Mouse (Mus musculus): ENCODE data around the gene Aff4. TPM values are rescaled to one million over a fixed set of nuclear protein-coding genes. Genes with fewer than 3 reads are reported as not detected.

The Aff4 gene
- total RNA-seq, 4 experiments from 2014 or later, result 151 to 228 (median 194) TPM

DNA sequence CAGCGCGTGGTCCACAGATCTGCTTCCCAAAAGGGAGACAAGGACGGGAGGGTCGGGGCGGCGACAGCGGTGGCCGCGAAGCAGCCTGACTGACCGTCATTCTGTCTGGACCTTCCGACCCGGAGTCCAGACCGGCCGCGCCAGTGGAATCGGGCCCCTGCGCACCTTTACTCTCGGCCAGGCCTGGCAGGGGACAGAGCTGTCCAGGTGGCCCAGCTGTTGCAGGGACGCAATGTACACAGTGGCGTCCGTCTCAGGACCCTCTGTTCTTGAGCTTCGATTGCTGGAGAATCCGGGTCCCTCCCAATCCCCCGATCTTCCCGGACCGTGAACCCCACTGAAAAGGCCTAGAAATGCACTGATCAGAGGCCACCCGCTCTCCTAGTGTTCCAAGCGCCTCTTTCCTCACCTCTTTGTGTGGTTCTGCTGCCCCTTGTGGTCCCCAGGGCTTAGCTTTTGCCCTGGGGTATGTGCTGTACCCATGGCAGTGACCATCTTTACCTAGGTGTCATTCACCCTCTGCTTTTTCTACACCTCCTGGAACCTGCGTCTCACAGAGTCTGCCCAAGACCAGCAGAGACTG, 106.8 kb downstream of the Aff4 start:
- DNase-seq (ENCODE audit: low spot score in 2 of 2), result no peak

DNA sequence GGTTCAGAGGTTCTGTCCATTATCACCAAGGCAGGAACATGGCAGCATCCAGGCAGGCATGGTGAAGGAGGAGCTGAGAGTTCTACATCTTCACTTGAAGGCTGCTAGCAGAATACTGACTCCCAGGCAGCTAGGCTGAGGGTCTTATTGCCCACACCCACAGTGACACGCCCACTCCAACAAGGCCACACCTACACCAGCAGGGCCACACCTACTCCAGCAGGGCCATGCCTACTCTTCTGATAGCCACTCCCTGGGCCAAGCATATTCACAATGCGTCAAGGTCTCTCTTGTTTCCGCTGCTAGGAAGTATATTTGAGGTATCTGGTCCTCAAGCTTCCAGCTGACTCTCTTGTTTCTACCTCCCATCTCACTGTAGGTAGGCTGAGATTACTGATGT, 108.4 kb downstream of the Aff4 start:
- DNase-seq (ENCODE audit: low spot score in 2 of 2), result no peak

DNA sequence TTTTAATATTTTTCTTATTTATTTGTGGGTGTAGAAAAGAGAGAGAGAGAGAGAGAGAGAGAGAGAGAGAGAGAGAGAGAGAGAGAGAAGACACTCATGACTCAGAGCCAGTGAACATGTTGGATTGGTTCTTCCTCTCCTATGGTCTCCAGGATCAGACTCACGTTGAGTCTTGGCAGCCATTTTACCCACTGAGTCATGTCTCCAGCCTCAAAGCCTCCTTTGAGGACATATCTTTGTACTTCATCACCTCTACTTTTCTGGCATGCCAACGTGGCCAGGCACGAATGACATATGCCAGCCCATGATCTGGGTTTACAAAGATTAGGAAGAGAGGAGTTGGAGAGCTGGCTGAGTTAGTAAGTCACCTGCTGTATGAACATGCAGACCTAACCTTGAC, 109.6 kb downstream of the Aff4 start:
- DNase-seq (ENCODE audit: low spot score in 2 of 2), result no peak

DNA sequence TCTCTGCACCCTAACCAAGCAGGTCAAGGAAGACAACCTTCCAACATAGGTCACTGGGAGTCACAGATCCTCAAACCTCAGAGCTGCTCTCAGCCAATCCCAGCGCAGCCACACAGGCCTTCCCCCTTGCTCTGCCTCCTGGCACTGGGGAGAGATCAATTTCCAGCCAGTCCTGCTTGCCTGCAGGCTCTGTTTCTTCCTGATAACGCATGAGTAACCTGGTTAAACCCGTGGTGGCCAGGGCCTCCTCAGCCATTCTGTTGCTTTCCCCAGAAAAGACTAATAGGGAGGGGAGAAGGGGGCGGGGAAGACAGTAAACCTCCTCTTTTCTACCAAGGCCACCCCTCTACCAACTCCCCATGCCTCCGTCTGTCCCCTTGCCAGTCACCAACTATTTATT, 111.1 kb downstream of the Aff4 start:
- no peak for DNase-seq (ENCODE audit: low spot score in 2 of 2)

DNA sequence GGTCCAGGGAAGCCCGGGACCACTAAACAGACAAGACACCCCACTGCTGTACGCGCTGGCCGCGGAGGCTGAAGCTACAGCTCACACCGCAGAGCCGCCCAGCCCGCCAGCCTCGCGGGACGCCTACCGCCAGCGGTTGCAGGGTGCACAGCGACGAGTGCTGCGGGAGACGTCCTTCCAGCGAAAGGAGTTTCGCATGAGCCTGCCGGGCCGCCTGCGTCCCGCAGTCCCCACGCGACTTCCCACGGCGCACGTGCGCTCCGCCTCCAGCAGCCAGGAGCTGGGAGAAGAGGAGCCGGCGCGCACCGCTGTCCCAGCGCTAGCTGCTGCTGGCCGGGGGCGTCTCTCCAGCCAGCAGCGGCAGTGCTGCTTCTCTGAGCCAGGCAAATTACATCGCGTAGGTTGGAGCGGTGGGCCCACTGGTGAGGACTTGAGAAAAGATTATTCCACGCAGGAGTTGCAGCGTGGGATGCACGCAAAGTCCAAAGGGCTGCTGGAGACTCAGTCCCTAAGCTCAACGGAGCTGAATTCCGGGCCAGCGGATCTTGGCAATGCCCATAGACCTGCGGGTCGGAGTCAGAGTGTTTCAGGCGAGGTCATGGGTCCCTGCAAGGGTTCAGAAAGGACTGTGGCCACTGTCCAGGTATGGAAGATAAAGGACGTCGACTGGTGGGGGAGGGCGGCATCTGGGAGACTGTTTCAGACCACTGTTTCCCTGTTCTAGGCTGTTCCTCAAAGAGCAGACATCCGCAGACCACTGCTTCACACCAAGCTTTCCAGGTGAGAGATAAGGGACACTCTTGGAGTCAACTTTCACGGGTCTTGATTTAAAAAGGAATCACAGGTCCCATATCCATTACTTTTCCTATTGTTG, 113.2 kb downstream of the Aff4 start:
- peak in 1 of 2 experiments; percentile 70 for DNase-seq (ENCODE audit: low spot score in 2 of 2)

DNA sequence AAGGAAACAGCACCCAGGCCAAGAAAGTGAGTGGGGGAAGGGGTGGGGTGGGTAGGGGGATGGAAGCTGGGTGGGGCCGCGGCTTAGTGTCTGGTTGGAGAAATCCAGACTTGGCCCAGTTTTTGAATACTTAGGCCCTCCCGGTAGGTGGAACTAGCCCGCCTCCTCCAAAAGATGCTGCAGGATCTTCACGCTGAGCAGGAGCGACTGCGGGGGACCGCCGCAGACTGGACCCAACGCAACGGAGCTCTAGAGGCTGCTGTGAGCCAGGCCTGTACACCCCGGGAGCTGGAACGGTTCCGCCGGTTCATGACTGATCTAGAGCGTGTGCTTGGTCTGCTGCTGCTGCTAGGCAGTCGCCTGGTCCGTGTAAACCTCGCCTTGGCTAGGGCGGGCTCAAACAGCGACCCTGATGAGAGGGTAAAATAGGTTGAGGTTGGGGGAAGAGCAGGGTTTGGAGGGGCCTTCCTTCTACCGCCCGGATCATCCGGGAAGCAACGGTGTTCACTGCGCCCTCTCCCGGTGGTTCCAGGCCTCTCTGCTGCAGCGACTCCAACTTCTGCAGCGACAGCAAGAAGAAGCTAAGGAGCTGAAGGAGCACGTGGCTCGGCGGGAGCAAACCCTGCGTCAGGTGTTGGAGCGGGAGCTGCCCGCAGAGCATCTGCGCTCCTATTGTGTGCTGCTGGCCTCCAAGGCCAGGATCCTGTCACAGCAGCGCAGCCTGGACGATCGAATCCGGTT, 115.8 kb downstream of the Aff4 start:
- DNase-seq (ENCODE audit: low spot score in 2 of 2), result peak; percentile 71 to 80

DNA sequence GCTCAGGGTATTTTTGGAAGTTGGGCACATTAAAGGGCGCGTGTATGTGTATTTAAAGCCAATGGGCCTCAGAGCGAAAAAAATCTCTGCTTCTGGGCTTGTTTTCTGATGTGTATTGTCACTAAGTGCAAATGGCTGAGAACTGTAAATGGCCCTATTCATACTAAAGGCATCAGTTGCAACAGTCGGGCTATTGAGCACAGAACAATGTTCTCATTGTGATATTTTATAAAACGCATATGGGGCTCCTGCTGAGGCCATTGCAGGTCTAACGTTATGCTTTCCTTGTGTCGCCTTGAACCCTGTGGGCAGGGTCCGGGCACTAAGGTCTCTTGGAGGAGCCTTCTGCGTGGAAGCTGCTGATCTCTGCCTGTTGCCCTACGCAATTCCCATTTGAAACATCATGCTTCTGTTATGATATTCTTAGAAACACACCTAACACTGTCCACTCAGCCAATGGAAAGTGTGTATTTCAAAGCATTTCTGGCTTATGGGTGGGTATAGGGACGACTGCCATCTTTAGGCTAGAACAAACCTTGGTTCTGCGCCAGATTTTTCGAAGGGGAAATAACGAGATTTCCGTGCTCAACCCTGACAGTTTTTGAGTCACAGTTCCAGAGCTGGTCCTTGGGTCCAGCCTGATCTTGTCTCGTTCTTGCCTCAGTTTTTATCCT, 118.8 kb downstream of the Aff4 start:
- no peak for DNase-seq (ENCODE audit: low spot score in 2 of 2)

DNA sequence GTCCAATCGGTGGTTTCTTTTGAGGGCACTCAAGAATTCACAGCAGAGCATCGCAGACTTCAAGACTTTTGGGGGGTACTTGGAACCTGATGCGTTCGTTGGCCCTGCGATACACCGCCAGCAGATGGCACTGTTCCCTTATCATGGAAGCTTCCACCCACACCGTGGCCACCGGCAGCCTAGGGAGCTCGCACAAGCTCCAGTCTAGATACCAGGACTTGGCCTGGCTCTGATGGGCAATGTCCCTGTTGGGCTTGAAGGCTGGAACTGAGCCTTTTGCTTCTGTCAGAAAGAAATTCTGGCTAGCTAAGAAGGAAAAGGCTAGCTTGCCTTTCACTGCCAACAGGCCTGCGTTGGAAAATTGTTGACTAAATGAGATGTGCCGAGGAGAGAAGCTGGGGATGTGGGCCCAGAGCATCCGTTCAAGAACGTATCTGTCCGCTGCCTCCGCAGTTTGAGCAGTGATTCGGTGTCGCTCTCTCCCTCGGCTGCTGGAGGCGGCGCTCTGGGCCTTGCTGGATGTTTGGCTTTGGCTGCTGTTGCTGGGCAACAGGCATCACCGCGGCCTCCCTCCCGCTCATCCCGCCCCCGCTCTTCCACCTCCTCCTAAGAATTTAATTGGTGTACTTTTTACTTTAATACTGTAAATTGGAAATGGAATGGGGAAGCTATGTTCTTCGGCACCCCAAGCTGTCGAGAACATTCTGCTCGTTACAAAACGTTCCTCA, 119.5 kb downstream of the Aff4 start, which contains the start of gene Gm9837:
Gene Gm9837, minus strand, starts transcription at position 512 of the 728 bp plus-strand sequence.
- DNase-seq (ENCODE audit: low spot score in 2 of 2), result peak; percentile 88 to 91

Small RNA genes lying within 50 kb of the gene (microRNA-seq; reads per million reads assigned to microRNA genes)
- 0 reads per million in 2 experiments for gene Mir6920

Other genes with a start within 250 kb of the Aff4 start
- gene Hspa4, start 50.4 kb upstream of the Aff4 start, total RNA-seq (2022), result 100 to 1,000 TPM; 154 to 178 (median 160) TPM
- 10 to 100 TPM in 2 of 4 experiments, 1 to 10 TPM in 2; 7.2 to 13.0 (median 9.8) TPM for gene Zcchc10, start 26.2 kb upstream of the Aff4 start, total RNA-seq (2022)
- gene Leap2, start 72.3 kb downstream of the Aff4 start, total RNA-seq (2022), result not detected
- 100 to 1,000 TPM; 385 to 410 (median 407) TPM for gene Uqcrq, start 80.0 kb downstream of the Aff4 start, total RNA-seq (2022)
- gene Gdf9, start 80.2 kb downstream of the Aff4 start, total RNA-seq (2022), result 1 to 10 TPM in 1 of 4 experiments, under 1 TPM in 3; 0.42 to 1.8 (median 0.86) TPM
- gene Gm10447, start 106.3 kb downstream of the Aff4 start, total RNA-seq (2022), result under 1 TPM in 3 of 4 experiments, not detected in 1; 0.21 to 0.50 (median 0.49) TPM
- 1 to 10 TPM; 6.7 to 7.6 (median 7.0) TPM for gene Shroom1, start 106.4 kb downstream of the Aff4 start, total RNA-seq (2022)
- gene Gm9837, start 119.6 kb downstream of the Aff4 start, total RNA-seq (2022), result not detected
- gene Gm9945, start 129.3 kb downstream of the Aff4 start, total RNA-seq (2022), result 1 to 10 TPM; 1.8 to 3.3 (median 2.1) TPM
- gene Sowaha, start 129.4 kb downstream of the Aff4 start, total RNA-seq (2022), result 10 to 100 TPM; 62.2 to 73.5 (median 64.2) TPM
- gene Sept8, start 168.4 kb downstream of the Aff4 start, total RNA-seq (2022), result 100 to 1,000 TPM; 279 to 287 (median 284) TPM
- 100 to 1,000 TPM; 120 to 121 (median 121) TPM for gene Kif3a, start 216.5 kb downstream of the Aff4 start, total RNA-seq (2022)

Data from left cerebral cortex, adult 8-10 months (tissue).